Mouse (Mus musculus) c-Kit-negative CD71-positive TER-119-positive erythroid progenitor cells, embryonic 14.5 days (primary cell): ENCODE measurements around the gene Ube4a.

Source experiments
- DNase-seq: peaks from one replicate; pipeline ENCODE4 v3.0.0-alpha.2; 2013; ENCODE audit warnings: low read depth, low spot score

Gene Ube4a

GRCm38 (mm10) chr9:44903856-44904255 lies 61.5 kb downstream of the Ube4a start:
- no peak for DNase-seq

- no peak for DNase-seq
Measured at GRCm38 (mm10) chr9:44900402-44900801, 65.0 kb downstream of the Ube4a start.

- no peak for DNase-seq
Measured at GRCm38 (mm10) chr9:44899716-44900115, 65.7 kb downstream of the Ube4a start.

GRCm38 (mm10) chr9:44897024-44897423 lies 68.4 kb downstream of the Ube4a start:
- no peak for DNase-seq

GRCm38 (mm10) chr9:44892664-44893063 lies 72.7 kb downstream of the Ube4a start:
- no peak for DNase-seq

- DNase-seq: no peak
Measured at GRCm38 (mm10) chr9:44891210-44891609, 74.2 kb downstream of the Ube4a start.

- no peak for DNase-seq
Measured at GRCm38 (mm10) chr9:44890122-44890521, 75.3 kb downstream of the Ube4a start.

GRCm38 (mm10) chr9:44888114-44888624 lies 77.2 kb downstream of the Ube4a start:
- DNase-seq: no peak

- no peak for DNase-seq
Measured at GRCm38 (mm10) chr9:44882981-44883569, 82.3 kb downstream of the Ube4a start.

GRCm38 (mm10) chr9:44882436-44882980 lies 82.9 kb downstream of the Ube4a start:
- no peak for DNase-seq

- DNase-seq: no peak
Measured at GRCm38 (mm10) chr9:44881941-44882435, 83.4 kb downstream of the Ube4a start.

GRCm38 (mm10) chr9:44881221-44881871 lies 84.1 kb downstream of the Ube4a start, which contains the start of gene Kmt2a:
Kmt2a (minus strand) TSS chr9:44881296.
- peak; percentile 89 for DNase-seq

- no peak for DNase-seq
Measured at GRCm38 (mm10) chr9:44880309-44881081, 84.9 kb downstream of the Ube4a start.

GRCm38 (mm10) chr9:44879694-44880271 lies 85.6 kb downstream of the Ube4a start:
- DNase-seq: no peak

- no peak for DNase-seq
Measured at GRCm38 (mm10) chr9:44878776-44879500, 86.5 kb downstream of the Ube4a start.

- no peak for DNase-seq
Measured at GRCm38 (mm10) chr9:44877686-44878085, 87.7 kb downstream of the Ube4a start.

GRCm38 (mm10) chr9:44875476-44875875 lies 89.9 kb downstream of the Ube4a start:
- no peak for DNase-seq

- DNase-seq: no peak
Measured at GRCm38 (mm10) chr9:44874198-44874597, 91.2 kb downstream of the Ube4a start.

- no peak for DNase-seq
Measured at GRCm38 (mm10) chr9:44873665-44874064, 91.7 kb downstream of the Ube4a start.
